Mouse (Mus musculus) liver, adult 2 months (tissue): ENCODE data around the gene Ccl17. TPM values are rescaled to one million over a fixed set of nuclear protein-coding genes. Genes with fewer than 3 reads are reported as not detected.

Source experiments
- DNase-seq: peaks from one replicate; pipeline ENCODE4 v3.0.0-alpha.2; 2011; ENCODE audit warnings: low read depth, low spot score; ENCODE audit errors: extremely low read depth
- H3K27ac ChIP-seq: fragments of 200-500 bp; replicated peaks from 2 replicates; pipeline ENCODE4 v1.5.1; 2012; ENCODE audit warnings: low read depth, mild to moderate bottlenecking, control low read depth, inconsistent platforms, low read length; ENCODE audit not compliant: insufficient read depth
- H3K27me3 ChIP-seq: fragments of 200-500 bp; 2 replicates; pipeline ENCODE4 v1.6.1; 2012; ENCODE audit warnings: mild to moderate bottlenecking, moderate library complexity, low read length, inconsistent platforms; ENCODE audit not compliant: control insufficient read depth, insufficient read depth
- H3K36me3 ChIP-seq: fragments of 200-500 bp; 2 replicates; pipeline ENCODE4 v1.6.1; 2012; ENCODE audit warnings: low read length, inconsistent platforms; ENCODE audit not compliant: control insufficient read depth, insufficient read depth
- H3K4me1 ChIP-seq: fragments of 200-500 bp; 2 replicates; pipeline ENCODE4 v1.6.1; 2011; ENCODE audit warnings: low read length; ENCODE audit not compliant: control insufficient read depth, insufficient read depth
- H3K4me3 ChIP-seq: fragments of 200-500 bp; 2 replicates; pipeline ENCODE4 v1.5.1; 2011; ENCODE audit warnings: low read depth, mild to moderate bottlenecking, control low read depth, low read length, moderate library complexity; ENCODE audit not compliant: insufficient read depth
- H3K79me2 ChIP-seq: fragments of 200-500 bp; 2 replicates; pipeline ENCODE4 v1.6.1; 2012; ENCODE audit warnings: inconsistent platforms, mild to moderate bottlenecking, low read length, moderate library complexity; ENCODE audit not compliant: control insufficient read depth, insufficient read depth
- H3K9ac ChIP-seq: fragments of 200-500 bp; 2 replicates; pipeline ENCODE4 v1.6.1; 2012; ENCODE audit warnings: low read depth, mild to moderate bottlenecking, control low read depth, inconsistent platforms, low read length
- CTCF ChIP-seq: fragments of 200-500 bp; IDR thresholded peaks from 2 replicates; pipeline ENCODE4 v1.5.1; 2011; ENCODE audit warnings: low read depth, low read length, control low read depth
- POLR2A ChIP-seq: fragments of 200-500 bp; IDR thresholded peaks from 2 replicates; pipeline ENCODE4 v1.6.1; 2011; ENCODE audit warnings: low read length, control low read depth; ENCODE audit not compliant: insufficient read depth; ENCODE audit errors: extremely low read depth
- WGBS: fragments of 180-500 bp; shearing (Covaris S2); methylation state at CpG from one replicate; pipeline ENCODE4 v1.1.7; 2018; 5-methylcytosine and 5-hydroxymethylcytosine counted together
- polyA plus RNA-seq: library from polyadenylated mRNA; depleted of rRNA; stranded (reverse); fragments of >200 nt; gene quantifications from 2 replicates; pipeline ENCODE4 v1.2.3, GENCODE M21; 2012; rRNA removed
- total RNA-seq: library from RNA; depleted of rRNA; stranded (reverse); fragments of >200 nt; gene quantifications from 2 replicates; pipeline ENCODE4 v1.2.3, GENCODE M21; 2014; rRNA removed

Gene Ccl17
- total RNA-seq (not detected in 2 replicates), polyA plus RNA-seq (0.21 and 0.22 TPM in 2 replicates)

DNA sequence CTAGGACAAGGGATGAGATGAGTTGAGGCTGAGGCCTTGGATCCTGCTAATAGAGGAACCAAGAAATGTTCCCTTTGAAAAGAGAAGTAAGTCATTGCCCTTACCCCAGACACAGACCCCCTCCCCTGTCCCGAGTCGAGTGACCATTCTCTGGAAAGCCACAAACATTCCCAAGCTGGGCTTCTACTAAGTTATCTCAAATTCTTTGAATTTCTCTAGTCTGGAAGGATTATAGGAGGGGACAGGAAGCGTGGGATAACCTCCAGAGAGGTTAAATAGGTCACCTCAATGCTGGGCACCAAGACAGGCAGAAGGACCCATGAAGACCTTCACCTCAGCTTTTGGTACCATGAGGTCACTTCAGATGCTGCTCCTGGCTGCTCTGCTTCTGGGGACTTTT is at the start of gene Ccl17:
TSS of gene Ccl17 (plus strand) at position 301 of the 400 bp plus-strand sequence.
- 61% methylated on average over 3 of the region's 3 CpGs for WGBS
- TF ChIP-seq CTCF (no peak), POLR2A (no peak)
- Histone ChIP-seq H3K36me3 (no peaks in the 10 kb centered on the region), H3K9ac (no peak within 1 kb of the TSS), H3K27ac (no peak within 1 kb of the TSS), H3K27me3 (no peaks in the 10 kb centered on the region), H3K4me3 (no peak within 1 kb of the TSS), H3K4me1 (no peaks in the 10 kb centered on the region), H3K79me2 (no peaks in the 10 kb centered on the region)
- no peak for DNase-seq

DNA sequence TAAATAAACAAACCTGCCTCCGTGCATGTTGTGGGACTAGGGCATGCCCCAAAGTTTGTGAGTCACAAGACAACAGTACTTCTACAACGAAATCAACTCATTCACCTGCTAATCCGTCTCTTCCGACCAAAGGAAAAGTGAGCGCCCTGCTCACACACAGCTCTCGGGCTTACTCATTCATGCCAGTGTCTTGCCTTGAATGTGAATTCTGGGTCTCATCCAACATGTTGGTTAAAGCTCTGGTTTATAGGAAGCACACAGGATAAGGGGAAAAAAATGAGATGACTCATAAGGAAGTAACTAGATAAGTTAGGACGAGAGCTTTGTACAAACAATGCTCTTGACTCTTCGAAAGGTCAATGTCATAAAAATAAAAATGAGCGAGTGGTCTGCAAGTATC is 43.2 kb upstream of the Ccl17 start:
- DNase-seq, result no peak
- no peaks in the 10 kb centered on the region for H3K79me2 ChIP-seq
- no peak overlapping the region for H3K9ac ChIP-seq
- H3K27ac ChIP-seq, result no peak overlapping the region
- H3K27me3 ChIP-seq, result peaks cover 6% of the 10 kb centered on the region; the same call in 1 of the 2 replicates
- 64% methylated on average over 9 of the region's 9 CpGs for WGBS
- TF ChIP-seq POLR2A, result no peak
- TF ChIP-seq CTCF, result no peak
- H3K4me1 ChIP-seq, result no peaks in the 10 kb centered on the region
- H3K36me3 ChIP-seq, result no peaks in the 10 kb centered on the region
- H3K4me3 ChIP-seq, result no peak overlapping the region

DNA sequence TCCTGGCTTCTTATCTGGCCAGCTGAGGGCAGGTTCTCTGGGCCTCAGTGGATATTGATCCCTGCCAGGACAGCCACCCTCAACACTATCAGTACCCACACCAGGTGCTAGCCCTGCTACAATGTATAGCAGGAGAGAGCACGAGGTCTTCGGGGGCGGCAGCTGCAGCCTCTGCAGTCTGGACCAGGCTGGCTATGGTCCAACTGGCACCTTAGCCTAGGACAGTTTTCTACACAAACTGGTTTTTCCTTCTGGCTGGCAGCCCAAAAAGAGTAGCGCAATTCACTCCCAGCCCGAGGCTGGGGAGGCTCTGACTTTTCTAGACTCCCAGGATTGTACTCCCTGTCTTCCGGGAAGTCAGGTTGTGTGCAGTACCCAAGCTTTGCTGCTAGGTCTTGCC is 39.3 kb upstream of the Ccl17 start:
- no peak for DNase-seq
- Histone ChIP-seq H3K4me3 (no peak overlapping the region), H3K27ac (no peak overlapping the region)

DNA sequence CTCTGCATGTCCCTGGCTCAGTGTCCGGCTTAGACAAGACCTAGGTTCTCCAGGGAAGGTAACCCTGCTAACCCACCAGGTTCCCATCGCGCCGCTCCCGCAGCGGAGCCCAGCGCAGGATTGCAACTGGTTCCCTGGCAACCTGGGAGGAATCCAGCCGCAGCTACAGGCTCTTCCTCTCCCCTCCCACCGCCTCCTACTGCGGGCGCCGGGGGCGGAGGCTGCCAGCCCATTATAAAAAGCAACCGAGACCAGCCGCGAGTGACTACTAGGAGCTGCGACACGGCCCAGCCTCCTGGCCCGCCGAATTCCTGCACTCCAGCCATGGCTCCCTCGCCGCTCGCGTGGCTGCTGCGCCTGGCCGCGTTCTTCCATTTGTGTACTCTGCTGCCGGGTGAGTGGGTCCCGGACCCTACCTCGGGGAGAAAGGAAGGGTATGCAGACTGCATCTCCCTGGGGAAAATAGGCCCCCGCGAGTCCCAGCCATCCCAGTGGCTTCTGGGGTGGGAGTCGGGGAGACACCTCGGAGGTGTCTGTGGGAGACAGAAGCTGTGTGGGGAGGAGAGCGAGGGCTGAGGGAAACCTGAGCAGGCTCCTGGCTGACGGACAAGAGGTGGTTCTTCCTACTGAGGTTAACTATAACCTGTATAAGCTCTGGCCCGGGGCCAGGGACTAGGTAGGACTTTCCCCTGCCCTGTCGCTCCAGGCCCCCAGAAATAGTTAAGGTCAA is 38.1 kb upstream of the Ccl17 start, which contains the start of gene Cx3cl1:
TSS of gene Cx3cl1 (plus strand) at position 69 of the 730 bp plus-strand sequence.
- Histone ChIP-seq H3K36me3 (no peaks in the 10 kb centered on the region), H3K4me3 (peak within 1 kb of the TSS; percentile 48), H3K27ac (no peak within 1 kb of the TSS), H3K27me3 (peaks cover 11% of the 10 kb centered on the region), H3K4me1 (no peaks in the 10 kb centered on the region; the same call in 1 of the 2 replicates), H3K79me2 (no peaks in the 10 kb centered on the region), H3K9ac (0 out of 2 replicates have a peak within 1 kb of the TSS, but pooled peaks have one; percentile 8)
- 0 out of 2 replicates have a peak, but pooled peaks have one; percentile 22 for TF ChIP-seq POLR2A
- TF ChIP-seq CTCF, result no peak
- no peak for DNase-seq
- WGBS, result 3% methylated on average over 38 of the region's 38 CpGs

More for the DNA sequence above, 39.3 kb upstream of the Ccl17 start:
- Histone ChIP-seq H3K27me3 (peaks cover 13% of the 10 kb centered on the region), H3K9ac (no peak overlapping the region), H3K79me2 (no peaks in the 10 kb centered on the region), H3K36me3 (no peaks in the 10 kb centered on the region), H3K4me1 (no peaks in the 10 kb centered on the region; the same call in 1 of the 2 replicates)
- TF ChIP-seq CTCF (no peak), POLR2A (no peak)
- 31% methylated on average over 6 of the region's 6 CpGs for WGBS

DNA sequence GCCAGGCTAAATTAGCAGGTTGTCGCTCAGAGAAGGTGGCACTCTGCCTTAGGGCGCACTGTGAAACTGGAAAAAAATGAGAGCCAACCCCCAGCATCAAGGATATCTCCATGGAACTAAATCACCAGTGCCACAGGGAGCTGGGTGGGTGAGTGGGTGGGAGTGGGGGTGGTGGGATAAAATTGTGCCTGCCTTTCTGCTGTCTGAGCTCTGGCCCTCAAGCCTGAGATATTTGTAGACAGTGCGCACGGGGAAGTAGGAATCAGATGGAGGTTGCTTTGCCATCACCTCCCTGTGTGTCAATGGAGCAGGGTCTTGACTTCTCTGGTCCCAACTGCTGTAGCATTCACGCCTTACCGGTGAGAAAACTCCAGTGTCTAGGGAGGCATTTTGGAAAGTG is 37.2 kb upstream of the Ccl17 start:
- 65% methylated on average over 6 of the region's 6 CpGs for WGBS
- Histone ChIP-seq H3K27me3 (peaks cover 11% of the 10 kb centered on the region), H3K4me3 (no peak overlapping the region), H3K36me3 (no peaks in the 10 kb centered on the region), H3K9ac (no peak overlapping the region), H3K27ac (no peak overlapping the region), H3K4me1 (no peaks in the 10 kb centered on the region; the same call in 1 of the 2 replicates), H3K79me2 (no peaks in the 10 kb centered on the region)
- no peak for TF ChIP-seq POLR2A
- no peak for TF ChIP-seq CTCF
- no peak for DNase-seq

DNA sequence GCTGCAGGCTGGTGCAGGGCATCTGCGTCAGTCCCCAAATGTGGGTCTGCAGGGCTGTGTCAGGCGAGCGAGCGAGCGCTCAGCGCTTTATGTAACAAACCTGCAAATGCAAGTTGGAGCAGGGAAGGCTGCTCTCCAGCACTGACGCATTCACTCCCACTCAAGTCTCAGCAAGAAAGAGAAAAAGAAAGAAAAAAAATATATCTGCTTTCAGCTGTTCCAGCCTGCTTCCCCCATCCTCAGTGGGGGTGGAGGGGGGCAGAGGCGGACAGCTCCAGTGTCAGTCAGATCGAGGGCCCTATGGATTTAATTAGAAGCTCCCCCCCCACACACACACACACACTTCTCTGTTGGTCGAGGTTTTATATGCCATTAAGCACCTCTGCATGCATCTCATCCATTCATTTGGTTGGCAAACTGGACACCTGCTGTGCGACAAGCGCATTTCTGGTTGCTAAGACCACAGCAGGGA is 36.5 kb upstream of the Ccl17 start:
- H3K27ac ChIP-seq, result no peak overlapping the region
- no peaks in the 10 kb centered on the region for H3K36me3 ChIP-seq
- H3K9ac ChIP-seq, result no peak overlapping the region
- no peak for DNase-seq
- no peaks in the 10 kb centered on the region for H3K79me2 ChIP-seq
- WGBS, result 71% methylated on average over 12 of the region's 12 CpGs
- TF ChIP-seq POLR2A, result no peak
- TF ChIP-seq CTCF, result no peak
- H3K27me3 ChIP-seq, result peaks cover 11% of the 10 kb centered on the region
- no peaks in the 10 kb centered on the region; the same call in 1 of the 2 replicates for H3K4me1 ChIP-seq
- no peak overlapping the region for H3K4me3 ChIP-seq
